Mouse (Mus musculus) kidney, adult 2 months (tissue): Measurements from ENCODE around the gene Zc2hc1c. TPM values are rescaled to one million over a fixed set of nuclear protein-coding genes. Genes with fewer than 3 reads are reported as not detected.

Experiments used
- DNase-seq: peaks from one replicate; pipeline ENCODE4 v3.0.0; 2021
- H3K27ac ChIP-seq: fragments of 200-500 bp; 2 replicates; pipeline ENCODE4 v1.5.1; 2012; ENCODE audit warnings: low read depth, low read length, control low read depth, inconsistent platforms; ENCODE audit not compliant: insufficient read depth
- H3K27me3 ChIP-seq: fragments of 200-500 bp; replicated peaks from 2 replicates; pipeline ENCODE4 v1.6.1; 2012; ENCODE audit warnings: mild to moderate bottlenecking, moderate library complexity, low read length, inconsistent platforms; ENCODE audit not compliant: control insufficient read depth, insufficient read depth
- H3K36me3 ChIP-seq: fragments of 200-500 bp; 2 replicates; pipeline ENCODE4 v1.6.1; 2012; ENCODE audit warnings: mild to moderate bottlenecking, moderate library complexity, low read length, inconsistent platforms; ENCODE audit not compliant: control insufficient read depth, insufficient read depth
- H3K4me1 ChIP-seq: fragments of 200-500 bp; 2 replicates; pipeline ENCODE4 v1.6.1; 2011; ENCODE audit warnings: low read length; ENCODE audit not compliant: control insufficient read depth, insufficient read depth
- H3K4me3 ChIP-seq: fragments of 200-500 bp; 2 replicates; pipeline ENCODE4 v1.5.1; 2011; ENCODE audit warnings: mild to moderate bottlenecking, low read depth, low read length, control low read depth; ENCODE audit not compliant: insufficient read depth
- CTCF ChIP-seq: fragments of 200-500 bp; conservative IDR thresholded peaks from 2 replicates; pipeline ENCODE4 v1.5.1; 2011; ENCODE audit warnings: low read depth, mild to moderate bottlenecking, control low read depth, low read length, moderate library complexity, mixed read lengths; ENCODE audit not compliant: insufficient read depth, insufficient read length
- POLR2A ChIP-seq: fragments of 200-500 bp; IDR thresholded peaks from one replicate; pipeline ENCODE4 v1.6.1; 2011; ENCODE audit warnings: low read depth, low read length, control low read depth
- WGBS: fragments of 180-500 bp; shearing (Covaris S2); methylation state at CpG from one replicate; pipeline ENCODE4 v1.1.7; 2018; 5-methylcytosine and 5-hydroxymethylcytosine counted together
- polyA plus RNA-seq: library from polyadenylated mRNA; depleted of rRNA; stranded (reverse); fragments of >200 nt; gene quantifications from 2 replicates; pipeline ENCODE4 v1.2.3, GENCODE M21; 2012; rRNA removed

Zc2hc1c gene
- polyA plus RNA-seq, result 2.8 and 3.2 TPM in 2 replicates

GRCm38 (mm10) chr12:85288486-85289156 is at the start of gene Zc2hc1c:
Gene Zc2hc1c (plus strand): TSS chr12:85288591.
- H3K36me3 ChIP-seq, result no peaks in the 10 kb centered on the region
- no peak for TF ChIP-seq POLR2A
- H3K4me3 ChIP-seq, result peak within 1 kb of the TSS; percentile 64
- WGBS, result 3% methylated on average over 30 of the region's 31 CpGs
- no peaks in the 10 kb centered on the region for H3K27me3 ChIP-seq
- peak; percentile 98 for DNase-seq
- H3K27ac ChIP-seq, result peak within 1 kb of the TSS; percentile 91
- peaks cover 17% of the 10 kb centered on the region for H3K4me1 ChIP-seq

GRCm38 (mm10) chr12:85252083-85252482 is 36.3 kb upstream of the Zc2hc1c start:
- 0 out of 2 replicates have a peak, but pooled peaks cover 3% of the 10 kb centered on the region for H3K36me3 ChIP-seq
- no peaks in the 10 kb centered on the region; the same call in 1 of the 2 replicates for H3K4me1 ChIP-seq
- no peak for DNase-seq
- H3K27ac ChIP-seq, result no peak overlapping the region
- TF ChIP-seq POLR2A (no peak), CTCF (no peak)
- 84% methylated on average over 3 of the region's 3 CpGs for WGBS
- H3K27me3 ChIP-seq, result no peaks in the 10 kb centered on the region
- no peak overlapping the region for H3K4me3 ChIP-seq

GRCm38 (mm10) chr12:85256074-85256751 is 32.2 kb upstream of the Zc2hc1c start:
- DNase-seq, result no peak
- H3K36me3 ChIP-seq, result no peaks in the 10 kb centered on the region; the same call in 1 of the 2 replicates
- 49% methylated on average over 7 of the region's 7 CpGs for WGBS

GRCm38 (mm10) chr12:85257008-85257639 is 31.3 kb upstream of the Zc2hc1c start:
- Histone ChIP-seq H3K36me3 (no peaks in the 10 kb centered on the region; the same call in 1 of the 2 replicates), H3K27ac (peak overlapping the region; percentile 55; the same call in 1 of the 2 replicates), H3K27me3 (no peaks in the 10 kb centered on the region), H3K4me3 (no peak overlapping the region), H3K4me1 (no peaks in the 10 kb centered on the region; the same call in 1 of the 2 replicates)
- WGBS, result 62% methylated on average over 7 of the region's 7 CpGs
- DNase-seq, result peak; percentile 28
- TF ChIP-seq POLR2A, result no peak
- TF ChIP-seq CTCF, result no peak

More at GRCm38 (mm10) chr12:85256074-85256751, 32.2 kb upstream of the Zc2hc1c start:
- Histone ChIP-seq H3K27me3 (no peaks in the 10 kb centered on the region), H3K27ac (no peak overlapping the region), H3K4me3 (no peak overlapping the region), H3K4me1 (no peaks in the 10 kb centered on the region; the same call in 1 of the 2 replicates)
- TF ChIP-seq CTCF, result no peak
- no peak for TF ChIP-seq POLR2A

- no peak overlapping the region for H3K4me3 ChIP-seq
- no peaks in the 10 kb centered on the region; the same call in 1 of the 2 replicates for H3K36me3 ChIP-seq
- no peaks in the 10 kb centered on the region for H3K27me3 ChIP-seq
- no peak overlapping the region for H3K27ac ChIP-seq
- H3K4me1 ChIP-seq, result no peaks in the 10 kb centered on the region
- TF ChIP-seq CTCF, result no peak
- TF ChIP-seq POLR2A, result no peak
- 68% methylated on average over 10 of the region's 10 CpGs for WGBS
- no peak for DNase-seq
These were observed 25.9 kb upstream of the Zc2hc1c start for GRCm38 (mm10) chr12:85262489-85262888.

- Histone ChIP-seq H3K4me3 (no peak overlapping the region), H3K36me3 (no peaks in the 10 kb centered on the region; the same call in 1 of the 2 replicates), H3K27ac (no peak overlapping the region), H3K4me1 (no peaks in the 10 kb centered on the region), H3K27me3 (no peaks in the 10 kb centered on the region)
- 80% methylated on average over 5 of the region's 5 CpGs for WGBS
- TF ChIP-seq CTCF, result no peak
- TF ChIP-seq POLR2A, result no peak
- DNase-seq, result no peak
These were observed 25.2 kb upstream of the Zc2hc1c start for GRCm38 (mm10) chr12:85263190-85263589.

- WGBS, result 67% methylated on average over 8 of the region's 8 CpGs
- no peaks in the 10 kb centered on the region for H3K27me3 ChIP-seq
- DNase-seq, result no peak
- TF ChIP-seq POLR2A (no peak), CTCF (no peak)
- H3K4me1 ChIP-seq, result no peaks in the 10 kb centered on the region
- no peak overlapping the region for H3K4me3 ChIP-seq
- H3K27ac ChIP-seq, result no peak overlapping the region
- no peaks in the 10 kb centered on the region; the same call in 1 of the 2 replicates for H3K36me3 ChIP-seq
These were observed 23.9 kb upstream of the Zc2hc1c start for GRCm38 (mm10) chr12:85264531-85264930.
